Mouse (Mus musculus) embryonic facial prominence, embryonic 10.5 days (tissue): ENCODE measurements around the gene Psmb9. TPM values are rescaled to one million over a fixed set of nuclear protein-coding genes. Genes with fewer than 3 reads are reported as not detected.

Experiments
- DNase-seq: peaks from one replicate; pipeline ENCODE4 v3.0.0-alpha.2; 2017; ENCODE audit warnings: low spot score
- H3K27ac ChIP-seq: fragments of 300-500 bp; sonication (generic); replicated peaks from 2 replicates; pipeline ENCODE4 v1.5.1; 2016; ENCODE audit warnings: mild to moderate bottlenecking
- H3K27me3 ChIP-seq: fragments of 300-500 bp; sonication (generic); replicated peaks from 2 replicates; pipeline ENCODE4 v1.6.1; 2016; ENCODE audit warnings: low read depth, mild to moderate bottlenecking; ENCODE audit not compliant: poor library complexity, severe bottlenecking
- H3K36me3 ChIP-seq: fragments of 300-500 bp; sonication (generic); replicated peaks from 2 replicates; pipeline ENCODE4 v1.6.1; 2016; ENCODE audit warnings: mild to moderate bottlenecking, moderate library complexity
- H3K4me1 ChIP-seq: fragments of 300-500 bp; sonication (generic); 2 replicates; pipeline ENCODE4 v1.6.1; 2016
- H3K4me3 ChIP-seq: fragments of 300-500 bp; sonication (generic); 2 replicates; pipeline ENCODE4 v1.5.1; 2016; ENCODE audit warnings: mild to moderate bottlenecking, moderate library complexity
- H3K9me3 ChIP-seq: fragments of 300-500 bp; sonication (generic); 2 replicates; pipeline ENCODE4 v1.6.1; 2016; ENCODE audit warnings: mild to moderate bottlenecking
- WGBS: fragments of 180-500 bp; shearing (Covaris S2); methylation state at CpG from one replicate; pipeline ENCODE4 v1.1.7; 2016; 5-methylcytosine and 5-hydroxymethylcytosine counted together
- polyA plus RNA-seq: library from polyadenylated mRNA; unstranded; fragments of >200 nt; fragmentation: Nextera tagmentation; extraction: Ambion mirVana; gene quantifications from 2 replicates; pipeline ENCODE4 v1.2.1, GENCODE M21; 2016

Psmb9 gene
- polyA plus RNA-seq, 1 experiment from 2014 or later, result 0.57 TPM

DNA sequence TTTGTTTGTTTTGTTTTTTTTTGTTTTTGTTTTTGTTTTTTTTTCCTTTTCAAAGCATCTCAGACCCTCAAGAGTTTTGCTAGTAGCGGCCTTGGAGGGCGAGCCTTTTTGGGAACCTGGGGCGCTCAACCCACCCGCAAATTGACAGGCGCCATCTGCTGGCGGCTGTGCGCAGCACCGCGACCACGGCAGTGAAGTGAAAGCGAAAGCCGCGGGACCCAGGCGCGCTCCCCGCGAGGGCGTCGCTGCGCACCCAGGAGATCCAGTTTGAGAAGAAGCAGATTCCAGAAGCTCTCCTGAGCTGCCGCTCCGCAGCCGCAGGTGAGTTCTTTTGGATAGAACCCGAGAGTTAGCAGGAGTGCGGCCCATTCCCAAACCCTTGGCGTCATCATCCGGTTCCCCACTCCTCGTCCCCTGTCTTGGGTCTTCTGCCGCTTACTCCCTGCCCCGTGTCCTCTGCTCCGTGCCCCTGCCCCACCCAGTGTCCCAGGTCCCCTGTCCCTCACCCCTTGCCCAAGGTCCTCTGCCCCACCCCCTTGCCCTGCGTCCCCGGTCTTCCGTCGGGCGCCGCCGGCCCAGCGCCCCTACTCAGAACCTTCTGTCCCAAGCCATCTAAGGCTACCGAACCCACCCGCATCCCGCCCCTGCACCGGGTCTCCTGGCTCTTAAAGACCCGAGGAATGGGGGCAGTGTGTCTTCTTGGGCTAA, 16.9 kb upstream of the Psmb9 start:
- peak; percentile 84 for DNase-seq

DNA sequence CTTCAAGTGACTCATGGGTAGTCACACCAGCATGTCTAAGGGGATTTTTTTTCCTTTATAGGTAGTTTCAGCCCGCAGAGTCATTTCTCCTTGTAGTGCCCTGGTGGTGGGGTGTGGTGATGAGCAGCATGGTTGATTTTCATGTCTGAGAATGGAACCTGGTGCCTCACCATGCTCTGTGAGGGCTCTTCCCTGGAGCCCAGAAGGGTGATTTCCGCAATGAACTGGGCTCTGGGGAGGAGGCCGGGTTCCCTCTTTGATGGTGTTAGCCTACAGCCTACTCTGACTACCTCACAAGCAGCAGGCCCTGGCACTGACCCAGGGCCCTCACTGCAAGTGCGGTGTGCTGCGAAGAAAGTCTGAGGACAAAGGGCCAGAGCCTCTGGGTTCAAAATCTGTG, 15.9 kb upstream of the Psmb9 start, which contains the start of gene Tap2:
Tap2 (plus strand) TSS at position 84 of the 400 bp plus-strand sequence.
- no peaks in the 10 kb centered on the region for H3K36me3 ChIP-seq
- peaks cover 91% of the 10 kb centered on the region for H3K27me3 ChIP-seq
- no peak for DNase-seq
- H3K9me3 ChIP-seq, result no peaks in the 10 kb centered on the region
- H3K27ac ChIP-seq, result no peak within 1 kb of the TSS; the same call in 1 of the 2 replicates
- 57% methylated on average over 5 of the region's 5 CpGs for WGBS
- H3K4me3 ChIP-seq, result peak within 1 kb of the TSS; percentile 75
- H3K4me1 ChIP-seq, result peaks cover 10% of the 10 kb centered on the region

More for the DNA sequence above, 16.9 kb upstream of the Psmb9 start:
- H3K36me3 ChIP-seq, result no peaks in the 10 kb centered on the region
- H3K27me3 ChIP-seq, result peaks cover 89% of the 10 kb centered on the region
- no peak overlapping the region; the same call in 1 of the 2 replicates for H3K27ac ChIP-seq
- 1% methylated on average over 44 of the region's 44 CpGs for WGBS
- H3K4me3 ChIP-seq, result peak overlapping the region; percentile 75
- H3K9me3 ChIP-seq, result no peaks in the 10 kb centered on the region
- peaks cover 9% of the 10 kb centered on the region for H3K4me1 ChIP-seq

DNA sequence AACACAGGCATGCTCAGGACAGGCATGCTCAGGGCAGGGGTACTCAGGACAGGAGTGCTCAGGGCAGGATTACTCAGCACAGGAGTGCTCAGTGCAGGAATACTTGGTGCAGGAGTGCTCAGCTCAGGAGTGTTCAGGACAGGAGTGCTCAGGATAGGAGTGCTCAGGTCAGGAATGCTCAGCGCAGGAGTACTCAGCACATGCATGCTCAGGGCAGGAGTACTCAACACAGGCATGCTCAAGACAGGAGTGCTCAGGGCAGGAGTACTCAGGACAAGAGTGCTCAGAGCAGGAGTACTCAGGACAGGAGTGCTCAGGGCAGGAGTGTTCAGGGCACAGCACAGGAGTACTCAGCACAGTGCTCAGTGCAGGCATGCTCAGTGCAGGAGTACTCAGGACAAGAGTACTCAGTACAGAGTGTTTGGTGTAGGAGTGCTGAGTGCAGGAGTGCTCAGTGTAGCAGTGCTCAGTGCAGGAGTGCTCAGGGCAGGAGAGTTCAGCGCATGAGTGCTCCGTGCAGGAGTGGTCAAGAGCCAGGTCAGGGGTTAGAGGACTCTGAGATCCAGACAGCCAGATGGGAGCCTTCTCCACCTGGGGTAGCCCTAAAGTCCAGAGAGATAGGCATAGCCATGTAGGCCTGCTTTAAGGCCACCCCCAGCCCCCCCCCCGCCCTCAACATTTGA, 15.3 kb upstream of the Psmb9 start:
- Histone ChIP-seq H3K4me3 (no peak overlapping the region), H3K4me1 (peaks cover 15% of the 10 kb centered on the region), H3K27ac (no peak overlapping the region), H3K9me3 (no peaks in the 10 kb centered on the region), H3K27me3 (peaks cover 91% of the 10 kb centered on the region), H3K36me3 (no peaks in the 10 kb centered on the region)
- no peak for DNase-seq
- WGBS, result 83% methylated on average over 4 of the region's 4 CpGs

DNA sequence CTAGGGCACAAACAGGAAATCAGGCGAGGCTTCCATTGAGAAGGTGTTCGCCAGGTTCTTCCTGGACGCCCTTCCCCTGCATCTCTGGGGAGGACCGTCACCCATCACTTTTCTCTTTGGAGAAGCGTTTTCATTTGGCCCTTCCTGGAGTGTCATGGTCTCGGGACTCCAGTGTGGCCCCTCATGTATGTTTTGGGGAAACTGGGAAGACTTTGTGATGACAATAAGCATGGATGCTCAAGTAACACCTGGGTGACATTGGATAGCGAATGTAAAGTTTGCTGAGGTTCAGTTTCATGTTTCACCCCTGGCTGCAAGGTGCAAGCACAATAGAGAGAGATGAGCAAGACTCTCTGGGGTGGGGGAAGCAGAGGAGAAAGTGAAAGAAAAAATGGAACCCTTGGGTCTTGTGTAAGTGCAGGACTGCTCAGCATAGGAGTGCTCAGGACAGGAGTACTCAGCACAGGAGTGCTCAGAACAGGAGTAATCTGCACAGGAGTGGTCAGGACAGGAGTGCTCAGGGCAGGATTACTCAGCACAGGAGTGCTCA, 14.0 kb upstream of the Psmb9 start:
- no peak overlapping the region for H3K27ac ChIP-seq

DNA sequence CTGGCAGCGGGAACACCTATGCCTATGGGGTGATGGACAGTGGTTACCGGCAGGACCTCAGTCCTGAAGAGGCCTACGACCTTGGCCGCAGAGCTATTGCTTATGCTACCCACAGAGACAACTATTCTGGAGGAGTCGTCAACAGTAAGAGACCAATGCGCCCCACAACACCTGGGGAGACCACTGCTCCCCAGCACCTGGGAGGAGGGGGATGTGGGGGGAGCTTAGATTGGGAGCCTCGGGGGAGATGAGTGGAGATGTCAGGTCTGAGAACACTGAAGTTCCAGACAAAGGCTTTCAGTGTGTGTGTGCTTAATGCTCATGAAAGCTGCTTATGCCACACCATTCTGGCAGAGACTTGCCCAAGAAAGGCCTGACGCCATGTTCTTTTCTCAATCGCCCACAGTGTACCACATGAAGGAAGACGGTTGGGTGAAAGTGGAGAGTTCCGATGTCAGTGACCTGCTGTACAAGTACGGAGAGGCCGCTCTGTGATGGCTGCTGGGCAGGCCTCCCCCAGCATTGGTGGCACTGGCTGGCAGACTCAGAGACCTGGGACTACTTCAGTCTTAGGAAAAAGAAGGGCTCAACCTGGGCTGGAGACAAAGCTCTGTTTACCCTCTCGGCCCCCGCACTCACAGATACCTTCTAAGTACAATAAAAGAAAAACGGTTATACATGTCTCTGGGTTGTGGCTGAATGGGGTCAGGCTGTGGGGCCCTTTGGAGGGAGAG, 13.4 kb upstream of the Psmb9 start:
- Histone ChIP-seq H3K27me3 (peaks cover 94% of the 10 kb centered on the region), H3K9me3 (no peaks in the 10 kb centered on the region), H3K4me1 (peaks cover 24% of the 10 kb centered on the region), H3K4me3 (no peak overlapping the region), H3K36me3 (no peaks in the 10 kb centered on the region), H3K27ac (no peak overlapping the region)
- 89% methylated on average over 16 of the region's 16 CpGs for WGBS
- DNase-seq, result no peak

More for the DNA sequence above, 14.0 kb upstream of the Psmb9 start:
- no peaks in the 10 kb centered on the region for H3K36me3 ChIP-seq
- H3K27me3 ChIP-seq, result peaks cover 94% of the 10 kb centered on the region
- H3K4me1 ChIP-seq, result peaks cover 24% of the 10 kb centered on the region
- H3K4me3 ChIP-seq, result no peak overlapping the region
- no peak for DNase-seq
- H3K9me3 ChIP-seq, result no peaks in the 10 kb centered on the region
- WGBS, result 75% methylated on average over 7 of the region's 7 CpGs

DNA sequence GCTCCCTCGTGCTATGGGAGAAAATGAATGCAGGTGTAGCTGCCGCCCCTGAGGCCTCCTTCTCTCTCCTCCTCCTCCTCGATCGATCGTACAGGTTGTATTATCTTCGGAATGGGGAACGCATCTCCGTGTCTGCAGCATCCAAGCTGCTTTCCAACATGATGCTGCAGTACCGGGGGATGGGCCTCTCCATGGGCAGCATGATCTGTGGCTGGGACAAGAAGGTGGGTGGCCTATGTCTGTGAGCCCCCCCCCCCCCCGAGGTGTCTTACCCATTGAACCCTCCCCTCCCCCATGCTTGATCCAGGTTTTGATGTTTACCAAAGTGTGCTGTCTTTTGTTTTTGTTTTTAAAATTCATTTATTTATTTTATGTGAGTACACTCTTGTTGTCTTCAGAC, 12.5 kb upstream of the Psmb9 start:
- WGBS, result 83% methylated on average over 10 of the region's 10 CpGs
- H3K9me3 ChIP-seq, result no peaks in the 10 kb centered on the region
- no peak overlapping the region for H3K27ac ChIP-seq
- H3K36me3 ChIP-seq, result no peaks in the 10 kb centered on the region
- DNase-seq, result no peak
- H3K4me3 ChIP-seq, result no peak overlapping the region
- peaks cover 94% of the 10 kb centered on the region for H3K27me3 ChIP-seq
- peaks cover 21% of the 10 kb centered on the region for H3K4me1 ChIP-seq

DNA sequence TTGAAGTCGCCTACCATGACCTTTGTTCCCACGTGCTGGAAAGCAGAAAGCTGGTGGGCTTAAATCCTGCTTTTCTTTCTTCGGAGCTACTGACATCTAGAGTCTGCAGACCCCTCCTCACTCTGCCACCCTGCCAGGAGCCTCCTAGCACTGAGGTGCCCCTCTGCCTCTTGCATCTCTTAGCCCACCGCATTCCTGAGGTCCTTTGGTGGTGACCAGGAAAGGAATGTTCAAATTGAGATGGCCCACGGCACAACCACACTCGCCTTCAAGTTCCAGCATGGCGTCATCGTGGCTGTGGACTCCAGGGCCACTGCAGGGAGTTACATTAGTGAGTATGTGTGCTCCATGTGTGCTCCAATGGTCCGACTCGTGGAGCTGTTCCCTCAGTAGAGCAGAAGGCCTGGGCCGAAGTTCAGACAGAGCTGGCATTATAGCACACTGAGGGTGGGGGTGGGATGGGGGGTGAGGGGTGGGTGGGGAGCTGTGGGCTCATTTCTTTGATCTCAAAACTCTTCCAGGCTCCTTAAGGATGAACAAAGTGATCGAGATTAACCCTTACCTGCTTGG, 11.6 kb upstream of the Psmb9 start:
- 65% methylated on average over 12 of the region's 12 CpGs for WGBS
- Histone ChIP-seq H3K4me3 (no peak overlapping the region), H3K27ac (no peak overlapping the region), H3K27me3 (peaks cover 95% of the 10 kb centered on the region), H3K4me1 (peaks cover 15% of the 10 kb centered on the region), H3K36me3 (no peaks in the 10 kb centered on the region), H3K9me3 (no peaks in the 10 kb centered on the region)
- no peak for DNase-seq

DNA sequence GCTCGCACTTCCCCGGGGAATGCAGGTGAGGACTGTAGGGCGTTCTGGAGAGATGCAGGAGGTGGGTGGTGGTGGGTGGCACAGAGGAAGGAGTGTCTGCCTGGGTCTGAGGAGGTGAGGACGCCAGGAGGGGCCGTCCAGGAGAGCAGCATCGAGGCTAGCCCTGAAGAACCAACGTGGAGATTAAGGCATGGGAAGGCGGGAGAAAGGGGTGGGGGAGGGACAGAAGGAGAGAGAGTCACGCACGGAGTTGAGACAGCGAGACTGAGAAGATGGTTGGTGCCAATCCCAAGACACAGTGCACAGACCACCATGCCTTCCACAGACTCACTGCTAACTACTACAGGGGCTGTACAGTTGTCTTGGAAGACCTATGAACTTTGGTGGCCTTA, 11.0 kb upstream of the Psmb9 start:
- no peak overlapping the region for H3K27ac ChIP-seq
- DNase-seq, result no peak
- H3K4me3 ChIP-seq, result peak overlapping the region; percentile 54
- WGBS, result 10% methylated on average over 11 of the region's 11 CpGs
- no peaks in the 10 kb centered on the region for H3K36me3 ChIP-seq
- no peaks in the 10 kb centered on the region for H3K9me3 ChIP-seq
- H3K4me1 ChIP-seq, result peaks cover 15% of the 10 kb centered on the region
- peaks cover 95% of the 10 kb centered on the region for H3K27me3 ChIP-seq

DNA sequence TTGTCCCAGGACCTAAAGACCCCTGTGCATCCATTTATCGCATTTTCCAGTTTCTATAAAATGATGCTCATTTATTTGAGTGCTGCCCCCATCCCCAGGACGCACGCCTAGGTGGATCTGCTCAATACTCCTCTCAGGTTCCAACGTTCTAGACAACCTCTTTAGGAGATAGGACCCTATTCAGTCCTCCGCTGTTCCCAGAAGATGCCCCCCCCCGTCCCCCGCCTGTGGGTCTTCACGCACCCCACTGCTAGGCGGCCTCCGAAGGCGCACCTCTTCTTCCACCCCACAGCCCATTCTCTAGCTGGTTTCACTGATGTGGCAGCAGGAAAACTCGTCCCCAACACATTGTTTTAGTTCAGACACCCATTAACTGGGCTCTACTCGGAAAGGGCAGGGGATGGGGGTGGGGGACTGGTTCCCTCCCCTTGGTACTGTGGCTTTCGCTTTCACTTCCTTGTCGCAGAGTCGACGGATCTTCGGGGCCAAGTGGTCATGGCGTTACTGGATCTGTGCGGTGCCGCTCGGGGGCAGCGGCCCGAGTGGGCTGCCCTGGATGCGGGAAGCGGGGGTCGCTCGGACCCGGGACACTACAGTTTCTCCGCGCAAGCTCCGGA, 10.4 kb upstream of the Psmb9 start:
- DNase-seq, result peak; percentile 29
- Histone ChIP-seq H3K9me3 (no peaks in the 10 kb centered on the region), H3K27ac (no peak overlapping the region), H3K4me1 (peaks cover 15% of the 10 kb centered on the region), H3K27me3 (peaks cover 95% of the 10 kb centered on the region), H3K4me3 (peak overlapping the region; percentile 54), H3K36me3 (no peaks in the 10 kb centered on the region)
- WGBS, result 3% methylated on average over 32 of the region's 32 CpGs

DNA sequence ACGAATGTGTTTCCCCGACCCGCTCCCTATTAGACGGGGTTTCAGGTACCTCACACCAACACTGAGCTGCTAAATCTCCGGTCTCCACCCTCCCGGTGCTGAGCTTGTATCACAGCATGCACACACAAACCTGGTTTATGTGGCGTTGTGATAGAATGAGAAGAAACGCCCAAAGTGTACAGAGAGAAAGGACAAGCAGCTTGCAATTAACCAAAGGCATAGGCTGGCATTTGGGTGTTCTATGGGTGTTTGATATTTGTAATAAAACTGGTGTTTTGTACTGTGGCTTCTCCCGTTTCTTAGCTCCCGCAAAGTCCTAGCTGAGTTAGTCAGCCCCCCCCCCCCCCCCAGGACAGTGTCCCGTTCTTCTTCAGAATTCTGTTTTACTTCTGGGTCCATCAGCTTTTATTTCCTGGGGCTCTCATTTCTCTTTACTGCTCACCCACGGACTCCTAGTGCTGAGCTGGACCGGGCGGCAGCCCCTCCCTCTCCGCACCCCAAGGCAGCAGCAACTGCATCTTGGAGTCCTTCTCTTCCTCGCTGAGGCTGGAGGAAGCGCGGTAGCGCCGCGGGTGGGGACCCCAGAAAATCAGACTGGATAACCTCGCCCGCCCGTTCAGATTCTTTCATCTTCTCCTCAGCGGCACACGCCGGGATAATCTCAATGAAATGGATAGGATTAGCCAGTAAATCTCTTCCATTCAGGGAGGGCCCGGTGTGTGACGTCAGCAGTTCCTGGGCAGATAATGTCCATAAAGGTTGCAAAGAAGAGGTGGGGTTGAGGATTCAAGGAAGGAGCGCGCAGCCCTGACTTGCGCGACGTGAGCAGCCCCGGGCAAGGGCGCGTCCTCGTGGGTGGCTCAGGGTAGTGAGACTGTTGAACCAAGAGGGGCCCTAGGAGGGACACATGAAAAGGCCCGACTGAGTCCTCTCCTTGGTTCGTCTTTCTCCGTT, 9.7 kb upstream of the Psmb9 start, which contains the start of gene Psmb8:
Psmb8 (plus strand) TSS at position 781 of the 954 bp plus-strand sequence.
- no peak within 1 kb of the TSS for H3K27ac ChIP-seq
- peaks cover 98% of the 10 kb centered on the region for H3K27me3 ChIP-seq
- H3K4me3 ChIP-seq, result peak within 1 kb of the TSS; percentile 54
- no peaks in the 10 kb centered on the region for H3K9me3 ChIP-seq
- no peaks in the 10 kb centered on the region for H3K36me3 ChIP-seq
- peaks cover 15% of the 10 kb centered on the region for H3K4me1 ChIP-seq
- DNase-seq, result peak; percentile 87
- 3% methylated on average over 41 of the region's 41 CpGs for WGBS

DNA sequence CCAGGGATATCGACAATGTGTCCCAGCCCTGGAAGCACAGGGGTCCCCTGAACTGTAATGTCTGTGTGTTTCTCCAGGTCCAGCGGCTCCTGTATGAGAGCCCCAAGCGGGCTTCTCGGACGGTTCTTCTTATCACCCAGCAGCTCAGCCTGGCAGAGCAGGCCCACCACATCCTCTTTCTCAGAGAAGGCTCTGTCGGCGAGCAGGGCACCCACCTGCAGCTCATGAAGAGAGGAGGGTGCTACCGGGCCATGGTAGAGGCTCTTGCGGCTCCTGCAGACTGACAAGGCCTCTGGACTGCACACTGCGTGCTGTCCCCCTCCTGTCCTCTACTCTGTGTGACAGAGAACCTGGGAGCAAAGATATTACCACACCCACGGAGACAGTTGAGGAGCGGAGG, 8.9 kb upstream of the Psmb9 start:
- peak; percentile 16 for DNase-seq
- H3K36me3 ChIP-seq, result no peaks in the 10 kb centered on the region

More for the DNA sequence above, 8.9 kb upstream of the Psmb9 start:
- Histone ChIP-seq H3K9me3 (no peaks in the 10 kb centered on the region), H3K27me3 (peaks cover 100% of the 10 kb centered on the region), H3K4me3 (0 out of 2 replicates have a peak overlapping the region, but pooled peaks have one; percentile 54), H3K4me1 (peaks cover 15% of the 10 kb centered on the region), H3K27ac (no peak overlapping the region)
- WGBS, result 30% methylated on average over 12 of the region's 12 CpGs
